ENCODE assay signal across 9 mouse cellular contexts in the genomic region with DNA sequence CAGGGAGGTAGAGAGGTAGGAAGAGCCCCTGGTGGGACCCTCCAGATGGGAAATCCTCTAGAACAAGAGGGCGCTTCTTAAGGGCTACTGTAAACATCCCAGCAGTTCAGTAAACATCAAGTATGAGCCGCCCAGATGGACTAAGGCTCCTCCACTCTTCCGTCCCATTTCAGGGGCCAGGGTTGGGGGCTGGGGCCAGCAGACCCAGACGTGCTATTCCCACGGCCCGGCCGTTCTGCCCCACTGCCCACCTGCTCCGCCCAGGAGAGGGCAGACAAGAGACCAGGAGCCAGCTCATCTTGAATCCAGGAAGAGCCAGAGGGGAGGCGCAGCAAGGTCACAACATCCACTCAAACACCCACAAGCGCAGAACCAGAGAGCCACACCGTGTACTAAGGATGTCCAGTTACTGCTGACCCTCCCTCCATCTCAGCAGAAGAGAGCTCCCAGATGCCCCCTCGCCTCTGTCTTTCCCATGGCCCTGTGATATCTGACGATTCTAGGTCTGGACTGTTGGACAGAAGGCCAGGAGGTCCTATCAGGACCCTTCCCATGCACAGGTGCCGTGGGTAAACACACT. TPM values are rescaled to one million over a fixed set of nuclear protein-coding genes. Genes with fewer than 3 reads are reported as not detected.
DNase-seq lines count a peak whose midpoint lies in the region; ATAC-seq lines count a peak whose summit lies in the region.
"Had no signal": no experiment of that assay in that cellular context is flagged by ENCODE, and none has a peak within 500 bp of the region (broad histone marks: within the 10 kb centered on the region; RNA-seq: fewer than 3 reads in every experiment).

No protein-coding gene starts in this region.

- H3K4me3 ChIP-seq in heart, embryonic 10.5 days = peak overlapping the region; percentile 22
- H3K4me3 ChIP-seq in heart, embryonic 16.5 days (ENCODE audit: low read length) = no peak overlapping the region
- H3K4me3 ChIP-seq in limb, embryonic 12.5 days (replicated peaks) = 0 out of 2 replicates have a peak overlapping the region, but pooled peaks have one; percentile 2
- H3K4me3 ChIP-seq in neural tube, embryonic 14.5 days (ENCODE audit: low read depth, low read length) = no peak overlapping the region
- H3K4me3 ChIP-seq: liver, embryonic 13.5 days had no signal

- 0 out of 2 replicates have a peak, but pooled peaks cover 2% of the 10 kb centered on the region for H3K27me3 ChIP-seq in heart, embryonic 10.5 days (ENCODE audit: insufficient read depth, poor library complexity, severe bottlenecking)
- H3K27me3 ChIP-seq in heart, embryonic 16.5 days (ENCODE audit: control insufficient read depth, insufficient read depth, low read length) = no peaks in the 10 kb centered on the region
- H3K27me3 ChIP-seq in limb, embryonic 12.5 days = no peaks in the 10 kb centered on the region
- H3K27me3 ChIP-seq in neural tube, embryonic 14.5 days (ENCODE audit: control insufficient read depth, insufficient read depth, low read length) = no peaks in the 10 kb centered on the region

- H3K9ac ChIP-seq in heart, embryonic 16.5 days (ENCODE audit: low read length) = no peak overlapping the region
- peak overlapping the region; percentile 50; the same call in 1 of the 2 replicates for H3K9ac ChIP-seq in limb, embryonic 12.5 days (replicated peaks)
- H3K9ac ChIP-seq in neural tube, embryonic 14.5 days (replicated peaks; ENCODE audit: low read depth, low read length) = no peak overlapping the region
- H3K9ac ChIP-seq: liver, embryonic 13.5 days had no signal

- H3K4me1 ChIP-seq in heart, embryonic 10.5 days = peaks cover 93% of the 10 kb centered on the region
- peaks cover 45% of the 10 kb centered on the region for H3K4me1 ChIP-seq in heart, embryonic 16.5 days (ENCODE audit: control insufficient read depth, insufficient read depth, low read length)
- peaks cover 82% of the 10 kb centered on the region for H3K4me1 ChIP-seq in limb, embryonic 12.5 days (replicated peaks)
- H3K4me1 ChIP-seq in neural tube, embryonic 14.5 days (ENCODE audit: control insufficient read depth, insufficient read depth, low read length) = peaks cover 56% of the 10 kb centered on the region

- no peak overlapping the region for H3K4me2 ChIP-seq in heart, embryonic 16.5 days (ENCODE audit: low read depth, low read length)
- H3K4me2 ChIP-seq in limb, embryonic 12.5 days = peak overlapping the region; percentile 46
- peak overlapping the region; percentile 19; the same call in 1 of the 2 replicates for H3K4me2 ChIP-seq in neural tube, embryonic 14.5 days (ENCODE audit: low read depth, low read length)
- H3K4me2 ChIP-seq: liver, embryonic 13.5 days had no signal

- DNase-seq in heart, embryonic 10.5 days (ENCODE audit: low spot score) = no peak
- DNase-seq in heart, postnatal 14 days = no peak
- DNase-seq in urinary bladder, postnatal 10 days (ENCODE audit: low spot score) = no peak
- no peak for DNase-seq in right cerebral cortex, postnatal 25 days
- DNase-seq: liver, embryonic 13.5 days had no signal

- peak overlapping the region; percentile 81 for H3K27ac ChIP-seq in heart, embryonic 10.5 days
- 0 out of 2 replicates have a peak overlapping the region, but pooled peaks have one; percentile 12 for H3K27ac ChIP-seq in heart, embryonic 16.5 days (ENCODE audit: low read length)
- H3K27ac ChIP-seq in limb, embryonic 12.5 days = peak overlapping the region; percentile 66
- H3K27ac ChIP-seq in neural tube, embryonic 14.5 days (ENCODE audit: low read depth, low read length) = peak overlapping the region; percentile 16; the same call in 1 of the 2 replicates
- H3K27ac ChIP-seq: liver, embryonic 13.5 days had no signal

- H3K9me3 ChIP-seq in heart, embryonic 10.5 days = no peaks in the 10 kb centered on the region
- no peaks in the 10 kb centered on the region for H3K9me3 ChIP-seq in heart, embryonic 16.5 days (replicated peaks; ENCODE audit: control insufficient read depth, low read length)
- H3K9me3 ChIP-seq in limb, embryonic 12.5 days = no peaks in the 10 kb centered on the region
- H3K9me3 ChIP-seq in neural tube, embryonic 14.5 days (ENCODE audit: control insufficient read depth, low read length) = no peaks in the 10 kb centered on the region
- H3K9me3 ChIP-seq: liver, embryonic 13.5 days had no signal

- intact Hi-C loops in heart, postnatal 14 days (cut with DNase I) = no loop called here

- WGBS in heart, embryonic 10.5 days = 17% methylated on average over 14 of the region's 14 CpGs
- WGBS in heart, embryonic 16.5 days = 41% methylated on average over 14 of the region's 14 CpGs
- WGBS in limb, embryonic 12.5 days = 13% methylated on average over 14 of the region's 14 CpGs
- 15% methylated on average over 14 of the region's 14 CpGs for WGBS in neural tube, embryonic 14.5 days

- peaks cover 10% of the 10 kb centered on the region for H3K36me3 ChIP-seq in heart, embryonic 10.5 days
- H3K36me3 ChIP-seq in heart, embryonic 16.5 days (ENCODE audit: control insufficient read depth, insufficient read depth) = no peaks in the 10 kb centered on the region
- H3K36me3 ChIP-seq in limb, embryonic 12.5 days = peaks cover 77% of the 10 kb centered on the region
- H3K36me3 ChIP-seq in neural tube, embryonic 14.5 days (ENCODE audit: control insufficient read depth, insufficient read depth, low read length) = 0 out of 2 replicates have a peak, but pooled peaks cover under 1% of the 10 kb centered on the region
- H3K36me3 ChIP-seq: liver, embryonic 13.5 days had no signal

- ATAC-seq in heart, embryonic 16.5 days (replicated peaks; ENCODE audit: extremely low read depth, insufficient read depth, low FRiP score) = no peak
- ATAC-seq in limb, embryonic 12.5 days (ENCODE audit: insufficient number of reproducible peaks, insufficient read depth, low FRiP score, low TSS enrichment, low read depth) = no peak
- no peak for ATAC-seq in neural tube, embryonic 14.5 days (ENCODE audit: low read depth)
- no peak for ATAC-seq in monocyte, adult 5-6 weeks (replicated peaks; ENCODE audit: insufficient number of reproducible peaks, low FRiP score, low TSS enrichment, poor library complexity, severe bottlenecking)

RNA-seq across cellular contexts. Expression of gene Sema3f, which starts 11.6 kb away (rescaled TPM):
- 4.7 and 13.2 TPM in 2 replicates for polyA plus RNA-seq in heart, embryonic 10.5 days (2016; fragmentation: Nextera tagmentation; extraction: Ambion mirVana)
- total RNA-seq in heart, postnatal 14 days (2021) = 10 to 100 TPM; 17.7 to 18.0 TPM
- 3.9 and 4.7 TPM in 2 replicates for polyA plus RNA-seq in heart, embryonic 16.5 days (2015; fragmentation: Nextera tagmentation; extraction: Ambion mirVana)
- polyA plus RNA-seq in limb, embryonic 12.5 days (2016; fragmentation: Nextera tagmentation; extraction: Ambion mirVana) = 47.6 and 53.5 TPM in 2 replicates
- polyA plus RNA-seq in neural tube, embryonic 14.5 days (2014; fragmentation: Nextera tagmentation; extraction: Ambion mirVana) = 17.0 and 18.7 TPM in 2 replicates
- total RNA-seq in monocyte, adult 5-6 weeks (2017) = not detected in 3 replicates

RNA-seq across cellular contexts. Expression of gene Gnat1, which starts 19.2 kb away (rescaled TPM):
- polyA plus RNA-seq in heart, embryonic 10.5 days (2016; fragmentation: Nextera tagmentation; extraction: Ambion mirVana) = 1.2 and 3.2 TPM in 2 replicates
- total RNA-seq in heart, postnatal 14 days (2021) = not detected
- 0.39 TPM in 2 replicates for polyA plus RNA-seq in heart, embryonic 16.5 days (2015; fragmentation: Nextera tagmentation; extraction: Ambion mirVana)
- 2.1 and 2.2 TPM in 2 replicates for polyA plus RNA-seq in limb, embryonic 12.5 days (2016; fragmentation: Nextera tagmentation; extraction: Ambion mirVana)
- polyA plus RNA-seq in neural tube, embryonic 14.5 days (2014; fragmentation: Nextera tagmentation; extraction: Ambion mirVana) = 1.4 and 2.7 TPM in 2 replicates
- total RNA-seq in monocyte, adult 5-6 weeks (2017) = 1.8 TPM in 1 of 3 replicates, not detected in the others

RNA-seq across cellular contexts. Expression of gene Slc38a3, which starts 29.4 kb away (rescaled TPM):
- polyA plus RNA-seq in heart, embryonic 10.5 days (2016; fragmentation: Nextera tagmentation; extraction: Ambion mirVana) = 4.2 and 4.5 TPM in 2 replicates
- total RNA-seq in heart, postnatal 14 days (2021) = 10 to 100 TPM; 48.6 to 53.3 TPM
- 3.3 and 3.9 TPM in 2 replicates for polyA plus RNA-seq in heart, embryonic 16.5 days (2015; fragmentation: Nextera tagmentation; extraction: Ambion mirVana)
- 3.5 and 5.0 TPM in 2 replicates for polyA plus RNA-seq in limb, embryonic 12.5 days (2016; fragmentation: Nextera tagmentation; extraction: Ambion mirVana)
- polyA plus RNA-seq in neural tube, embryonic 14.5 days (2014; fragmentation: Nextera tagmentation; extraction: Ambion mirVana) = 31.3 and 36.6 TPM in 2 replicates
- total RNA-seq in monocyte, adult 5-6 weeks (2017) = not detected in 3 replicates

Comparison
In these comparisons a context has a peak if more than half of its experiments do, and no peak if none do; other contexts are left out.
1. H3K4me3 ChIP-seq: peak in heart, embryonic 10.5 days (single experiment) and limb, embryonic 12.5 days (single experiment); none in heart, embryonic 16.5 days (single experiment) and neural tube, embryonic 14.5 days (single experiment).
2. H3K27ac ChIP-seq: peak in every context shown above with its lines; median percentile 81 in heart, embryonic 10.5 days; 66 in limb, embryonic 12.5 days; 16 in neural tube, embryonic 14.5 days; 12 in heart, embryonic 16.5 days.